Mouse (Mus musculus) MEL (cell line): ENCODE results near the gene Flcn. TPM values are rescaled to one million over a fixed set of nuclear protein-coding genes. Genes with fewer than 3 reads are reported as not detected.

Experiments
- DNase-seq: peaks from one replicate; pipeline ENCODE4 v3.0.0; 2011; ENCODE audit warnings: low read depth, low spot score
- H3K27ac ChIP-seq: 2 replicates; pipeline ENCODE4 v1.5.1; 2012; ENCODE audit warnings: low read depth, mild to moderate bottlenecking, control low read depth, low read length, moderate library complexity; ENCODE audit not compliant: control insufficient read depth
- H3K27me3 ChIP-seq, 2 experiments: fragments of 150-350 bp in 1 of 2; sonication (generic) in 1 of 2; 2 replicates each; pipeline ENCODE4 v1.6.1; 2012; ENCODE audit warnings: low read length in 2 of 2, mild to moderate bottlenecking in 2 of 2, improper control_type of control experiment in 1 of 2, moderate library complexity in 1 of 2; ENCODE audit not compliant: insufficient read depth in 2 of 2, control insufficient read depth in 1 of 2
- H3K36me3 ChIP-seq, 2 experiments: 2 replicates each; pipeline ENCODE4 v1.6.1; 2012 to 2014; ENCODE audit warnings: low read length in 2 of 2, improper control_type of control experiment in 1 of 2, inconsistent platforms in 1 of 2, mild to moderate bottlenecking in 1 of 2; ENCODE audit not compliant: insufficient read depth in 2 of 2, control insufficient read depth in 1 of 2
- H3K4me1 ChIP-seq, 2 experiments: fragments of 150-350 bp in 1 of 2; sonication (generic) in 1 of 2; 2 replicates each; pipeline ENCODE4 v1.6.1; 2012; ENCODE audit warnings: low read length in 2 of 2, improper control_type of control experiment in 1 of 2, mild to moderate bottlenecking in 1 of 2; ENCODE audit not compliant: insufficient read depth in 2 of 2, control insufficient read depth in 1 of 2
- H3K4me3 ChIP-seq, 2 experiments: fragments of 150-350 bp in 1 of 2; sonication (generic) in 1 of 2; 2 replicates each; pipeline ENCODE4 v1.5.1; 2012; ENCODE audit warnings: low read depth in 2 of 2, low read length in 2 of 2, mild to moderate bottlenecking in 2 of 2, moderate library complexity in 2 of 2, control low read depth in 1 of 2, improper control_type of control experiment in 1 of 2; ENCODE audit not compliant: control insufficient read depth in 1 of 2, insufficient read depth in 1 of 2
- H3K79me2 ChIP-seq: 2 replicates; pipeline ENCODE4 v1.6.1; 2012; ENCODE audit warnings: mild to moderate bottlenecking, low read length, moderate library complexity; ENCODE audit not compliant: control insufficient read depth, poor library complexity, insufficient read depth
- H3K9ac ChIP-seq: 2 replicates; pipeline ENCODE4 v1.6.1; 2012; ENCODE audit warnings: low read depth, mild to moderate bottlenecking, control low read depth, low read length, moderate library complexity; ENCODE audit not compliant: control insufficient read depth, poor library complexity, severe bottlenecking
- H3K9me3 ChIP-seq: fragments of 150-350 bp; sonication (generic); replicated peaks from 2 replicates; pipeline ENCODE4 v1.6.1; 2012; ENCODE audit warnings: mild to moderate bottlenecking, low read length, improper control_type of control experiment, moderate library complexity; ENCODE audit not compliant: insufficient read depth
- BHLHE40 ChIP-seq: IDR thresholded peaks from 2 replicates; pipeline ENCODE4 v1.6.1; 2012; ENCODE audit warnings: low read depth, mild to moderate bottlenecking, inconsistent platforms, low read length, improper control_type of control experiment, borderline replicate concordance
- CHD1 ChIP-seq: IDR thresholded peaks from 2 replicates; pipeline ENCODE4 v1.6.1; 2012; ENCODE audit warnings: low read depth, mild to moderate bottlenecking, inconsistent platforms, low read length, improper control_type of control experiment
- CHD2 ChIP-seq: IDR thresholded peaks from 2 replicates; pipeline ENCODE4 v1.6.1; 2011; ENCODE audit warnings: low read length, improper control_type of control experiment
- CTCF ChIP-seq, 3 experiments: IDR thresholded peaks in 2 of 3; conservative IDR thresholded peaks in 1 of 3; 2 replicates each; pipeline ENCODE4 v1.5.1; 2011 to 2012; ENCODE audit warnings: low read length in 3 of 3, low read depth in 2 of 3, mild to moderate bottlenecking in 2 of 3, improper control_type of control experiment in 1 of 3, inconsistent platforms in 1 of 3, mixed read lengths in 1 of 3, moderate library complexity in 1 of 3; ENCODE audit not compliant: control insufficient read depth in 1 of 3, insufficient read depth in 1 of 3, poor library complexity in 1 of 3, severe bottlenecking in 1 of 3
- E2F4 ChIP-seq: IDR thresholded peaks from 2 replicates; pipeline ENCODE4 v1.6.1; 2011; ENCODE audit warnings: low read depth, low read length, improper control_type of control experiment, borderline replicate concordance
- ELF1 ChIP-seq: IDR thresholded peaks from 2 replicates; pipeline ENCODE4 v1.6.1; 2014; ENCODE audit warnings: low read depth, mild to moderate bottlenecking, inconsistent platforms, low read length, improper control_type of control experiment, moderate library complexity
- EP300 ChIP-seq, 2 experiments: IDR thresholded peaks; 2 replicates each; pipeline ENCODE4 v1.6.1; 2011; ENCODE audit warnings: improper control_type of control experiment in 2 of 2, low read length in 2 of 2, low read depth in 1 of 2, mild to moderate bottlenecking in 1 of 2
- ETS1 ChIP-seq: IDR thresholded peaks from 2 replicates; pipeline ENCODE4 v1.6.1; 2012; ENCODE audit warnings: low read depth, mild to moderate bottlenecking, inconsistent platforms, low read length, improper control_type of control experiment, moderate library complexity
- GABPA ChIP-seq: IDR thresholded peaks from 2 replicates; pipeline ENCODE4 v1.6.1; 2012; ENCODE audit warnings: low read depth, mild to moderate bottlenecking, inconsistent platforms, low read length, improper control_type of control experiment, moderate library complexity
- KAT2A ChIP-seq: conservative IDR thresholded peaks from 2 replicates; pipeline ENCODE4 v1.6.1; 2012; ENCODE audit warnings: low read depth, low read length, improper control_type of control experiment, inconsistent platforms
- MAFK ChIP-seq: IDR thresholded peaks from 2 replicates; pipeline ENCODE4 v1.6.1; 2011; ENCODE audit warnings: low read depth, mild to moderate bottlenecking, low read length, improper control_type of control experiment, borderline replicate concordance
- MAX ChIP-seq: IDR thresholded peaks from 2 replicates; pipeline ENCODE4 v1.6.1; 2011; ENCODE audit warnings: low read length, improper control_type of control experiment
- MEF2A ChIP-seq: IDR thresholded peaks from 2 replicates; pipeline ENCODE4 v1.6.1; 2014; ENCODE audit warnings: low read depth, mild to moderate bottlenecking, inconsistent platforms, low read length, improper control_type of control experiment; ENCODE audit not compliant: poor library complexity, insufficient replicate concordance, severe bottlenecking; ENCODE audit errors: extremely low read depth
- MXI1 ChIP-seq: IDR thresholded peaks from 2 replicates; pipeline ENCODE4 v1.6.1; 2011; ENCODE audit warnings: mild to moderate bottlenecking, low read depth, low read length, improper control_type of control experiment
- MYB ChIP-seq: IDR thresholded peaks from 2 replicates; pipeline ENCODE4 v1.6.1; 2011; ENCODE audit warnings: mild to moderate bottlenecking, low read depth, low read length, improper control_type of control experiment
- MYC ChIP-seq: IDR thresholded peaks from 2 replicates; pipeline ENCODE4 v1.6.1; 2011; ENCODE audit warnings: low read depth, mild to moderate bottlenecking, low read length, improper control_type of control experiment, moderate library complexity
- NELFE ChIP-seq: IDR thresholded peaks from 2 replicates; pipeline ENCODE4 v1.6.1; 2011; ENCODE audit warnings: low read depth, low read length, improper control_type of control experiment
- NRF1 ChIP-seq: IDR thresholded peaks from 2 replicates; pipeline ENCODE4 v1.6.1; 2014; ENCODE audit warnings: low read depth, mild to moderate bottlenecking, inconsistent platforms, low read length, improper control_type of control experiment, moderate library complexity; ENCODE audit not compliant: poor library complexity, insufficient read depth, severe bottlenecking
- POLR2A ChIP-seq, 2 experiments: IDR thresholded peaks; 2 replicates each; pipeline ENCODE4 v1.6.1; 2011 to 2012; ENCODE audit warnings: low read length in 2 of 2, mild to moderate bottlenecking in 2 of 2, control low read depth in 1 of 2, improper control_type of control experiment in 1 of 2, low read depth in 1 of 2, moderate library complexity in 1 of 2; ENCODE audit not compliant: control insufficient read depth in 1 of 2, insufficient read depth in 1 of 2, poor library complexity in 1 of 2
- POLR2AphosphoS2 ChIP-seq: IDR thresholded peaks from 2 replicates; pipeline ENCODE4 v1.6.1; 2011; ENCODE audit warnings: low read length, improper control_type of control experiment
- POLR2AphosphoS5 ChIP-seq: IDR thresholded peaks from 2 replicates; pipeline ENCODE4 v1.6.1; 2012; ENCODE audit warnings: low read depth, borderline replicate concordance, mild to moderate bottlenecking, inconsistent platforms, low read length, moderate library complexity, mixed read lengths
- RAD21 ChIP-seq: IDR thresholded peaks from 2 replicates; pipeline ENCODE4 v1.6.1; 2011; ENCODE audit warnings: mild to moderate bottlenecking, low read depth, low read length, improper control_type of control experiment
- RCOR1 ChIP-seq: IDR thresholded peaks from 2 replicates; pipeline ENCODE4 v1.6.1; 2012; ENCODE audit warnings: low read depth, mild to moderate bottlenecking, inconsistent platforms, low read length, improper control_type of control experiment
- SIN3A ChIP-seq: IDR thresholded peaks from 2 replicates; pipeline ENCODE4 v1.6.1; 2012; ENCODE audit warnings: low read length, improper control_type of control experiment, inconsistent platforms
- SMC3 ChIP-seq: IDR thresholded peaks from 2 replicates; pipeline ENCODE4 v1.6.1; 2011; ENCODE audit warnings: low read depth, low read length, improper control_type of control experiment
- TAL1 ChIP-seq: IDR thresholded peaks from 2 replicates; pipeline ENCODE4 v1.6.1; 2012; ENCODE audit warnings: mild to moderate bottlenecking, inconsistent platforms, low read length, moderate library complexity, mixed read lengths
- TBP ChIP-seq: IDR thresholded peaks from 2 replicates; pipeline ENCODE4 v1.8.0; 2011; ENCODE audit warnings: low read depth, low read length, improper control_type of control experiment
- TCF12 ChIP-seq: IDR thresholded peaks from 2 replicates; pipeline ENCODE4 v1.6.1; 2014; ENCODE audit warnings: low read depth, mild to moderate bottlenecking, inconsistent platforms, low read length, improper control_type of control experiment, moderate library complexity
- UBTF ChIP-seq: IDR thresholded peaks from 2 replicates; pipeline ENCODE4 v1.6.1; 2012; ENCODE audit warnings: low read depth, mild to moderate bottlenecking, inconsistent platforms, low read length, improper control_type of control experiment, moderate library complexity, borderline replicate concordance; ENCODE audit not compliant: insufficient read depth
- USF2 ChIP-seq, 2 experiments: IDR thresholded peaks; 2 replicates each; pipeline ENCODE4 v1.6.1; 2011 to 2012; ENCODE audit warnings: improper control_type of control experiment in 2 of 2, low read length in 2 of 2, borderline replicate concordance in 1 of 2, inconsistent platforms in 1 of 2, low read depth in 1 of 2, mild to moderate bottlenecking in 1 of 2; ENCODE audit not compliant: insufficient read depth in 1 of 2
- ZC3H11A ChIP-seq: IDR thresholded peaks from 2 replicates; pipeline ENCODE4 v1.6.1; 2012; ENCODE audit warnings: low read depth, mild to moderate bottlenecking, inconsistent platforms, low read length, improper control_type of control experiment
- ZKSCAN1 ChIP-seq: IDR thresholded peaks from 2 replicates; pipeline ENCODE4 v1.6.1; 2012; ENCODE audit warnings: low read depth, mild to moderate bottlenecking, inconsistent platforms, low read length, improper control_type of control experiment, moderate library complexity
- ZMIZ1 ChIP-seq: IDR thresholded peaks from 2 replicates; pipeline ENCODE4 v1.6.1; 2012; ENCODE audit warnings: low read depth, mild to moderate bottlenecking, inconsistent platforms, low read length, improper control_type of control experiment, moderate library complexity
- ZNF384 ChIP-seq: IDR thresholded peaks from 2 replicates; pipeline ENCODE4 v1.6.1; 2012; ENCODE audit warnings: low read depth, mild to moderate bottlenecking, inconsistent platforms, low read length, improper control_type of control experiment
- polyA plus RNA-seq, 2 experiments: library from polyadenylated mRNA; stranded (reverse) in 1 of 2; unstranded in 1 of 2; fragments of >175 nt in 1 of 2; fragments of >200 nt in 1 of 2; gene quantifications; 2 replicates each; pipeline versions ENCODE4 v1.2.1 to v1.2.4; 2012; ENCODE audit warnings: low replicate concordance in 2 of 2, low read depth in 1 of 2; ENCODE audit not compliant: insufficient read length in 2 of 2, insufficient read depth in 1 of 2, missing spikeins in 1 of 2
- total RNA-seq: library from RNA; depleted of rRNA; stranded (reverse); fragments of 300-350 nt; gene quantifications from 2 replicates; pipeline ENCODE4 v1.2.3, GENCODE M21; 2012; rRNA removed

Flcn gene
- total RNA-seq = 33.7 and 36.3 TPM in 2 replicates
- 10 to 100 TPM in 1 of 2 experiments, not detected in 1; 36.1 TPM for polyA plus RNA-seq

GRCm38 (mm10) chr11:59809670-59810474 lies at the start of gene Flcn:
Flcn (minus strand) TSS chr11:59810016.
- H3K79me2 ChIP-seq = peaks cover 17% of the 10 kb centered on the region
- peak; percentile 97 for DNase-seq
- H3K36me3 ChIP-seq = peaks cover 0 to 7% of the 10 kb centered on the region in 2 experiments; a peak in 3 of 4 replicates
- no peaks in the 10 kb centered on the region for H3K9me3 ChIP-seq
- peak within 1 kb of the TSS; percentile 94 for H3K27ac ChIP-seq
- H3K4me1 ChIP-seq = peaks cover 3 to 12% of the 10 kb centered on the region in 2 experiments; a peak in 3 of 4 replicates
- peak within 1 kb of the TSS; percentile 96 for H3K9ac ChIP-seq
- peak within 1 kb of the TSS; percentile 64 to 88 for H3K4me3 ChIP-seq
- no peaks in the 10 kb centered on the region for H3K27me3 ChIP-seq
- TF ChIP-seq E2F4 (no peak), POLR2AphosphoS5 (no peak), CHD2 (no peak), TCF12 (peak; percentile 69), BHLHE40 (0 out of 2 replicates have a peak, but pooled peaks have one; percentile 78), RAD21 (no peak), USF2 (IDR thresholded peaks at IDR 0.05; ENCODE audit: borderline replicate concordance in 1 of 2, insufficient read depth in 1 of 2, low read depth in 1 of 2, low read length in 2 of 2) (0 out of 4 replicates have a peak, but pooled peaks of 1 of the 2 experiments have one; percentile 28), ETS1 (peak; percentile 47; the same call in 1 of the 2 replicates), MXI1 (peak; percentile 17; the same call in 1 of the 2 replicates), ZC3H11A (no peak), KAT2A (no peak; the same call in 1 of the 2 replicates), CTCF (IDR thresholded peaks at IDR 0.05 in 2 of 3, conservative IDR thresholded peaks at IDR 0.05 in 1 of 3; ENCODE audit: control insufficient read depth in 1 of 3, insufficient read depth in 1 of 3, low read depth in 2 of 3, low read length in 3 of 3, poor library complexity in 1 of 3, severe bottlenecking in 1 of 3) (no peak), MEF2A (peak; percentile 39; the same call in 1 of the 2 replicates), POLR2A (IDR thresholded peaks at IDR 0.05; ENCODE audit: control insufficient read depth in 1 of 2, insufficient read depth in 1 of 2, low read depth in 1 of 2, low read length in 2 of 2, poor library complexity in 1 of 2) (peak; percentile 65 to 95), CHD1 (peak; percentile 100), UBTF (no peak), ZNF384 (no peak), EP300 (IDR thresholded peaks at IDR 0.05; ENCODE audit: low read depth in 1 of 2, low read length in 2 of 2) (peak in 1 of 2 experiments; percentile 8; a peak in 1 of 4 replicates), TAL1 (no peak), ZKSCAN1 (no peak), POLR2AphosphoS2 (peak; percentile 95), ELF1 (peak; percentile 62; the same call in 1 of the 2 replicates), TBP (peak; percentile 88), SMC3 (no peak), MAFK (no peak), GABPA (no peak; the same call in 1 of the 2 replicates), RCOR1 (0 out of 2 replicates have a peak, but pooled peaks have one; percentile 9), MYB (no peak), NELFE (peak; percentile 87), MAX (peak; percentile 65), ZMIZ1 (peak; percentile 96), MYC (peak; percentile 86), NRF1 (peak; percentile 88), SIN3A (peak; percentile 98)
